Mouse (Mus musculus): ENCODE measurements around the gene Gdf15. TPM values are rescaled to one million over a fixed set of nuclear protein-coding genes. Genes with fewer than 3 reads are reported as not detected.
"Not testable (repeated sequence)": the region's sequence is repeated elsewhere in the genome, so short reads cannot be mapped to it uniquely, and the experiment has no call there.

The Gdf15 gene
- total RNA-seq, 1 experiment from 2014 or later: not detected

DNA sequence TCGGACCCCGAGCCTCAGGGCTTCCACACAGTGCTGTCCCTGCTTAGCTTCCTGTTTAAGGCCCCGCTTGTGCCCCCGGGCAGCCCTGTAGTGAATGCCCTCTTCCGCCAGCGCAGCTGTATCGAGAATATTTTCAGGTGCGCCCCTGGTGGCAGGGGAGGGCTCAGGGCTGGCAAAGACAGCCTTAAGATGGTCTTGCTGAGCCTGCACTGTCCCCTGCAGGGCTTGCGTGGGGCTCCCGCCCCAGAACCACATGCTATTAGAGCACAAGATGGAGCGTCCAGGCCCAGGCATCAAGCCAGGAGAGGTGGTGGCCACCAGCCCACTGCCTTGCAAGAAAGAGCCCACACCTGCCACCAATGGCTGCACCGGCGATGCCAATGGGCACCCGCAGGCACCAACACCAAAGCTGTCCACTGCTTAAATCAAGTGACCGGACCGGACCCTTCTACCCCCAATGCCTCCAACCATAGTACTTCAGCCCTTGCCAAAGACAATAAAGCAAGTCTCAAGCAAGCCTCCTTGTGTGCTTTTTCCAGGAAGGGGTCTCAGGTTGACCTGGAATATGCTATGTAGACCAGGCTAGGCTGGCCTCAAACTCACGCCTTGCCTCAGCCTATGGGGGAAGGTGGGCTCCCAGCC lies 35.4 kb downstream of the Gdf15 start:
- ATAC-seq (ENCODE audit: extremely low read depth, insufficient number of reproducible peaks, low FRiP score, poor library complexity, severe bottlenecking): no peak

DNA sequence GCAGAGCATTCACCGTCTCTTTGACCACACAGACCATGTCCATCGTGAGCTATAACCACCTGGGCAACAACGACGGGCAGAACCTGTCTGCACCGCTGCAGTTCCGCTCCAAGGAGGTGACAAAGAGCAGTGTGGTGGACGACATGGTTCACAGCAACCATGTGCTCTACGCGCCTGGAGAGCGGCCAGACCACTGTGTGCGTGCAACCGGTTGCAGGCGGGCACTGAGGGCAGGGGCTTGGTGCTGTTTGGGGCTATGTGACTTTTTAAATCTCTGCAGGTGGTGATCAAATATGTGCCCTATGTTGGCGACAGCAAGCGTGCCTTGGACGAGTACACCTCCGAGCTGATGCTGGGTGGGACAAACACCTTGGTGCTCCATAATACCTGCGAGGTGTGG lies 36.0 kb downstream of the Gdf15 start:
- ATAC-seq (ENCODE audit: extremely low read depth, insufficient number of reproducible peaks, low FRiP score, poor library complexity, severe bottlenecking): no peak

DNA sequence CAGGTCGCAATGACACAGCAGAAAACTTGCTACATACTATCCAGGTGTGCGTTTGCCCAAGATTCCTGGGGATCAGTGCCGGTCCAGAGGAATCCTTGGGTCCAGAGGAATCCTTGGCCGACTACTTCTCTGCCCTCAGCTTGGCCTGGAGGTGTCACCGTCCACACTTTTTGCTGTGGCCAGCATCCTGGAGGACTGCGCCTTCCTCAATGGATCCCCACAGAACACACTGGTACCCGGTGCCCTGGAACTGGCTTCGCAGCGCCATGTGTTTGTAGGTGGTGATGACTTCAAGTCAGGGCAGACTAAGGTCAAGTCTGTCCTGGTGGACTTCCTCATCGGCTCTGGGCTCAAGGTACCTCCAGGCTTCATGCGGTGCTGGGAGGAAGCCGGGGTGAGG lies 36.4 kb downstream of the Gdf15 start:
- no peak for ATAC-seq (ENCODE audit: extremely low read depth, insufficient number of reproducible peaks, low FRiP score, poor library complexity, severe bottlenecking)

DNA sequence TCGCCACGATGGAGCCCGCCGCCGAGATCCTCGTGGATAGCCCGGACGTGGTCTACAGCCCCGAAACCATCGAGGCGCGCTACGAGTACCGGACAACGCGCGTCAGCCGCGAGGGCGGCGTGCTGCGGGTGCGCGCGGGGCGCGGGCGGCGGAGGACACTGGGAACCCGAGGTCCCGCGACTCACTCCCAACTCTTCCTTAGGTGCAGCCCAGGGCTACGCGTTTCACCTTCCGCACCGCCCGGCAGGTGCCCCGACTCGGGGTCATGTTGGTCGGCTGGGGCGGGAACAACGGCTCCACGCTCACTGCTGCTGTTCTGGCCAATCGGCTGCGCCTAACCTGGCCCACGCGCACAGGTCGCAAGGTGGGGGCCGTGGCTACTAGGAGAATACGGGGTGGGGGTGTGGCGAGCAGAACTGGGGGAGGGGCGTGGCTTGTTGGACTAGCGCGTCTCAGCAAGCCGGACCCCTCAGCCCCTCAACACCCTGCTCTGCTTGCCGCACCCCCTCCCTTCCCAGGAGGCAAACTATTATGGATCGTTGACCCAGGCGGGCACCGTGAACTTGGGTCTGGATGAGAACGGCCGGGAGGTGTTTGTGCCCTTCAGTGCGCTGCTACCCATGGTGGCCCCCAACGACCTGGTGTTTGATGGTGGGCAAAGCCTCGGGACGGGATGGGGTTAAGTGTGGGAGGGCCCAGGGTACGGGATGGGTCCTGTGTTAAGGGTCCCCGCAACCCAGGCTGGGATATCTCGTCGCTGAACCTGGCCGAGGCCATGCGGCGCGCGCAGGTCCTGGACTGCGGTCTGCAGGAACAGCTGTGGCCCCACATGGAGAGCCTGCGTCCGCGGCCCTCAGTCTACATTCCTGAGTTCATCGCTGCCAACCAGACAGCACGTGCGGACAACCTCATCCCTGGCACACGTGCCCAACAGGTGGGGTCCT lies 37.4 kb downstream of the Gdf15 start:
- peak; percentile 17; the same call in 1 of the 2 replicates for ATAC-seq (ENCODE audit: extremely low read depth, insufficient number of reproducible peaks, low FRiP score, poor library complexity, severe bottlenecking)

DNA sequence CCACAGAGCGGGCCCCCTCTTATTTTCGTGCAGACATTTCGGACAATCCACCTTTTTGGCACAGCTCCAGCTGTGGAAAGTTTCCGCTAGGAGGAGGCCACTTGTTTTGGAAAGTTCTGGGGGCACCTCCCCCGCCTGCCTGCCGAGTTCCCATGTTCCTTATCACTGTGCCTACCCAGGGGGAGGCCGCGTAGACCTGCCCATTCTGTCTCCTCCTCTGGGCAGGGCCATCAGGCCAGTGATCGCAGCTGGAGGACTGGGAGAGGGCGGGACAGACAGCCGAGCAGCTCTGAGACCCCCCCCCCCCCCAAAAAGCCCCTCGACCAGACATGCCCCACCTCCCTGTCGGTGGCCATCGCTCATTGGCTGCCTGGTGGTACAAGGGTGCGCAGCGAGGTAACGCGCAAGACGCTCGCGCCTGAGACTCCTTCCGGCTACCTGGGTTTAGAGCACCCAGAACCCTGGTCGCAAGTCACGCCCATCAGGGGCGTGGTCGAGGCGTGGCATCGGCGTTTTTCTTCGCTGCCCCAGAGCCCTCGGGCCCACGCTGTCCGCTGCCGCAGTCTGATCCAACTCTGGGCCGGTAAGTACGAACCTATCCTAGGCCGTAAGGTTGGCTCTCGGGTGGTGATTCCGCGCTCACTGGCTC lies 38.2 kb downstream of the Gdf15 start, which contains the start of gene Isyna1:
TSS of gene Isyna1 (plus strand) at position 413 of the 649 bp plus-strand sequence.
- peak; percentile 84 for ATAC-seq (ENCODE audit: extremely low read depth, insufficient number of reproducible peaks, low FRiP score, poor library complexity, severe bottlenecking)

DNA sequence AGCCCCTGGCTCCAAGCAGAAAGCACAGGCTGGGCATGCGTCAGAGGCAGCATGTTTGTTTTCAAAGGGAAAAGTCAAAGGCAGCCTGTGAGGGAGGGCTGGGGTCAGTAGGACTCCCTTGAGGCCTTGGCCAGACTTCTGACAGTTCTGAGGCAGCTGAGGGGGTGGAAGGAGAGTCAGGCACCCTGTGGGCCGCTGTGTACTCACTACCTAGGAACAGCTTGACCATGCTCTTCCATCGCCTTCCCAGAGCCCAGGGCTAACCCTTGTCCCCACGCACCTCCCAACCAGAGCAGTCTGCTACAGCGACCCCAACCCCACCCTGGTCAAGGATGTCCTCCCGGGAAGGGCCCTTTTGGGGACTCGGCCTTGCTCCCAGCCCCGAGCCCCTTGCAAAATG lies 39.1 kb downstream of the Gdf15 start:
- ATAC-seq (ENCODE audit: extremely low read depth, insufficient number of reproducible peaks, low FRiP score, poor library complexity, severe bottlenecking): no peak

DNA sequence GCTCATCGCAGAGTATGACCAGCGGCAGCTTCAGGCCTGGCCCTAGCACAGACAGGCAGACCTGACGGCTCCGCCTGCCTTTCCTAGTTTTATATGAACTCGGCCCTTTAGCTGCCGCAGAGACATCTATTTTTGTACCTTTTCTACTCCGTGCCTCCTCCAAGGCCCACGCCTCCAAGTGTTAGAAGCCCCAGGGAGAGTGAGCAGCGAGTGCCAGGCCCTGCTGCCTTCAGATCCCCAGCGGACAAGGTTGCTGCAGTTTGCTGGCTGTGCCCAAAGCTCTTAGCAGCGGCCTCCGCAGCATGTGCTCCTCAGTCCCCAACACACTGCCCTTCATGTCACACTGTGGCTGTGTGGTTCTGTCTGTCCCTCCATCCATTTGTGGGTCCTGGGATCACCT lies 40.7 kb downstream of the Gdf15 start:
- no peak for ATAC-seq (ENCODE audit: extremely low read depth, insufficient number of reproducible peaks, low FRiP score, poor library complexity, severe bottlenecking)

DNA sequence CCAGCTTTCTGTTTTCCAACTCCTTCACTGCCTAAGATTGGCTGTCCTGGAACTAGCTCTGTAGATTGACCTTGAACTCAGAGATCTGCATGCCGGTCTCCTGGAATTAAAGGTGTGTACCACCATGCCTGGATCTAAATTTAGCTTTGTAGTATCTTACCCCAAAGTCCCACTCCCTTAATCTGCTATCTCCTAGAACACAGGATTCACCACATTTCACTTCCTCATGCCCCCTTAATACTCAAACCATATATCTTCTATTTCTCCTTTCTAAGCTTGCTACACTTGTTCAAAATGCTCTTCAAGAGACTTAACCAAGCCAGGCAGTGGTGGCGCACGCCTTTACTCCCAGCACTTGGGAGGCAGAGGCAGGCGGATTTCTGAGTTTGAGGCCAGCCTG lies 44.3 kb downstream of the Gdf15 start:
- ATAC-seq (ENCODE audit: extremely low read depth, insufficient number of reproducible peaks, low FRiP score, poor library complexity, severe bottlenecking): not testable (repeated sequence)

DNA sequence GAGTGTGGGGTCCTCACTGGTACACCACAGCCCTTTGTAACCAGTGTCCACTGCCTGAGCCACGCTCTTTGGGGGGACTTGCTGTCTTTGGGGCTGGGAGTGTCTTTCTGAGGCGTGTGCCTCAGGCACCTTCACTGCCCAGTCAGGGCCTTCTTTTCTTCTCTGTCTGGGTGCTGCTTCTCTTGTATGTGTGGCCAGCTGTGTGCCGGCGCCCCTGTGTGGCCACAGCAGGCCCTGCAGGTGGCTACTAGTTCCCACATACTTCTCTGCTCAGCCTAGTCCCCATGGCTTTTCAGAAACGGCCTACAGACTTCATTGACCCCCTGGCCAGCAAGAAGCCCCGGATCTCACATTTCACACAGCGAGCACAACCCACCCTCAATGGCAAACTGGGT lies 47.0 kb downstream of the Gdf15 start:
- ATAC-seq (ENCODE audit: extremely low read depth, insufficient number of reproducible peaks, low FRiP score, poor library complexity, severe bottlenecking): peak; percentile 73

DNA sequence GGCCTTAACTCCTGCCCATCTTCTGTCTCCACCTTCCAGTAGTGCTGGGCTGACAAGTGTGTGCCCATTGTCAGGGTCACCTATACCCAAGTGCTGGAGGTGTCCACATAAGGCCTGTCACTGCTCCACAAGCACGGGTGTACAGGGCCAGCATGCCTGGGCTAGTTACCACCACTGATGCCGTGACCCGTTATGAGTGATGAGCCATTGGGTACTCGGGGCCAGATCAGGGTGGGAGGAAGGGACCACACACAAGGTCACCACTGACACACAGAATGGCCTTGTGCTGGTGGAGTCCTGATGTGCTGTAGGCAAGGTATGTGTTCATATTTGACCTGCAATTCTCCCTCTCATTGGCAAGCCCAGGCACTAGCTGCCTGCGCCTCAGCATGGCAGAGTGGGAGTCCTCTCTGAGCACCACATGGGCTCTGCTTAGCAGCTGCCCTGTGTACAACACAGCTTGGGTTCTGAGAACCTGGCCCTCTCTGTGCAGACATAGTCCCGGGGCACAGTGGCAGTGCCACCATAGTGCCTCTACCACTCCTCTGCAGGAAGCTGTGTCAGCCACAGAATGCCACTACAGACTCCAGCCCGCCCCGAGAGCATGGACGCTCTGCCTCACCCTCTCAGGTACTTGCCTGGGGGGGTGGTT lies 47.5 kb downstream of the Gdf15 start:
- ATAC-seq (ENCODE audit: extremely low read depth, insufficient number of reproducible peaks, low FRiP score, poor library complexity, severe bottlenecking): no peak

DNA sequence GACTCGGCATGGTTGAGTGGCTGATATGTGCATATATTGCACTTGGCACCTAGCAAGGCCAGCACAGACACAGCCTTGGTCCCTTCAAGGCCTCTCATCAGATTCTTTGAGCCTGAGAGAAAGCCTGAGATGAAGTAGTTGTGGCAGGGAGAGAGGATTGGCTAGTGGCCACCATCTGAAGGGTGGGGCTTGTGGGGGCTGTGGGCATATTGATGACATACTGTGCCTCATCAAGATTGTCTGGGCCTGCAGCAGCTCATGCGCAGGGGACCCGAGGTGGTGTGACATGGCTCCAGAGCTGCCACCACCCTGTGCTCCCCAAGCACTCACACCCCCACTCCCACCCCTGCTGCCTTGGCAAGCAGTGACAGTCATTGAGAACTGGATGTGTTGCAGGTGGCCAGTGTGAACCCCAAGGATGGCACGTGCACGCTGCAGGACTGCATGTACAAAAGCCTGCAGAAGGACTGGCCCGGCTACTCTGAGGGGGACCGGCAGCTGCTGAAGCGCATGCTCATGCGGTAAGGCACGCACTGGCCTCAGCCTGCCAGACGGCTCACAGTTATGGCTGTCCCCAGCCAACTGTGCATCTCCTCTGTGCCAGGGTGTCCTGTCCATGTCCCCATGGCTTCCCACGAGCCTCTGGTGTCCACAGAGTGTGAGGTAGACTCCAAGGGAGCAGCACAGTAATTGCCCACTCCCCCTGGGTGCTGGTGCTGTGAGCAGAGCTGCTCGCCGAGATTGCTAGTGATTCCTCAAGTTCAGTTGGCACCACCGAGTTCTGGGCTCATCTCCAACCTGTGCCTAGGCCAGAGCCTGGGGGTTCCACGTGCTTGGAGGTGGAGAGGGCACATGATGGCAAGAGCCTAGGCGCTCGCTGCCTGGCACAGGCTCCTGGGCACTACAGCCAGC lies 48.5 kb downstream of the Gdf15 start:
- no peak for ATAC-seq (ENCODE audit: extremely low read depth, insufficient number of reproducible peaks, low FRiP score, poor library complexity, severe bottlenecking)

Other genes starting within 250 kb of the Gdf15 start
- gene Crtc1, start 192.9 kb downstream of the Gdf15 start, total RNA-seq (2017): 5.2 and 8.4 TPM in 2 replicates
- 5.0 and 5.8 TPM in 2 replicates for gene Klhl26, start 155.5 kb downstream of the Gdf15 start, total RNA-seq (2017)
- not detected in 2 replicates for gene Tmem59l, start 145.1 kb downstream of the Gdf15 start, total RNA-seq (2017)
- gene Crlf1, start 139.3 kb downstream of the Gdf15 start, total RNA-seq (2017): not detected in 2 replicates
- 12.4 and 29.8 TPM in 2 replicates for gene Rex1bd, start 125.7 kb downstream of the Gdf15 start, total RNA-seq (2017)
- 720 and 1,162 TPM in 2 replicates for gene Uba52, start 121.7 kb downstream of the Gdf15 start, total RNA-seq (2017)
- 185 and 192 TPM in 2 replicates for gene Fkbp8, start 104.7 kb downstream of the Gdf15 start, total RNA-seq (2017)
- 47.4 and 51.6 TPM in 2 replicates for gene Kxd1, start 104.5 kb downstream of the Gdf15 start, total RNA-seq (2017)
- gene Ell, start 93.0 kb downstream of the Gdf15 start, total RNA-seq (2017): 38.8 and 40.6 TPM in 2 replicates
- 51.3 and 51.4 TPM in 2 replicates for gene Isyna1, start 38.1 kb downstream of the Gdf15 start, total RNA-seq (2017)
- 31.3 and 45.8 TPM in 2 replicates for gene Ssbp4, start 23.6 kb downstream of the Gdf15 start, total RNA-seq (2017)
- gene Lrrc25, start 16.3 kb downstream of the Gdf15 start, total RNA-seq (2017): 54.1 and 63.7 TPM in 2 replicates
- 4.4 and 7.7 TPM in 2 replicates for gene Pgpep1, start 27.9 kb upstream of the Gdf15 start, total RNA-seq (2017)
- gene Lsm4, start 40.8 kb upstream of the Gdf15 start, total RNA-seq (2017): 103 and 134 TPM in 2 replicates
- 316 and 319 TPM in 2 replicates for gene Jund, start 66.5 kb upstream of the Gdf15 start, total RNA-seq (2017)
- 2.4 and 2.8 TPM in 2 replicates for gene Iqcn, start 71.0 kb upstream of the Gdf15 start, total RNA-seq (2017)
- gene Gm3336, start 86.1 kb upstream of the Gdf15 start, total RNA-seq (2017): not detected in 2 replicates
- 2.2 and 2.4 TPM in 2 replicates for gene Pde4c, start 91.3 kb upstream of the Gdf15 start, total RNA-seq (2017)
- gene Rab3a, start 122.2 kb upstream of the Gdf15 start, total RNA-seq (2017): 5.2 and 5.5 TPM in 2 replicates
- 4.5 and 4.8 TPM in 2 replicates for gene Mpv17l2, start 128.5 kb upstream of the Gdf15 start, total RNA-seq (2017)
- gene Pik3r2, start 144.3 kb upstream of the Gdf15 start, total RNA-seq (2017): 19.9 and 20.3 TPM in 2 replicates
- gene Mast3, start 172.6 kb upstream of the Gdf15 start, total RNA-seq (2017): 30.7 and 40.2 TPM in 2 replicates
- 0.98 and 3.1 TPM in 2 replicates for gene Il12rb1, start 176.0 kb upstream of the Gdf15 start, total RNA-seq (2017)
- 20.7 and 24.9 TPM in 2 replicates for gene Arrdc2, start 207.3 kb upstream of the Gdf15 start, total RNA-seq (2017)
- gene Kcnn1, start 230.8 kb upstream of the Gdf15 start, total RNA-seq (2017): not detected in 2 replicates
- 20.0 and 26.8 TPM in 2 replicates for gene Ccdc124, start 241.5 kb upstream of the Gdf15 start, total RNA-seq (2017)

Data from neutrophil, adult 5-6 weeks (primary cell).